Mouse (Mus musculus): ENCODE results near the gene Clmn.

Clmn gene

DNA sequence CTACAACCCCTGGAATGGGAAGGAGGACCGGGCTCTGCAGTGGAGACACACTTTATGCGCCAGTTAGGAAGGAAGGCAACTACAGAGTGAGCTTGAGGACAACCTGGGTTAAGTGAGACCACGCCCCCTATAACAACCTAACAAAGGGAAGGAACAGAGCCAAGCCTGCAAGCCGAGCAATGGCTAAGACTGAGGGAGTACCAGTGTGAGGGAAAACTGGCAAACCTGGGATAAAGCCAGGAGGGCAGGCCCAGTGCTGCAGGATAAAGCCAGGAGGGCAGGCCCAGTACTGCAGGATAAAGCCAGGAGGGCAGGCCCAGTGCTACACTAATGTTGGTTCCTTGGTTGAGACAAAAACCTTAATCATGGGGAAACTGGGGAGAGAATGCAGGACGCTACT lies 145.9 kb downstream of the Clmn start:
- in situ Hi-C loops (cut with MboI, MseI), result no loop called here

DNA sequence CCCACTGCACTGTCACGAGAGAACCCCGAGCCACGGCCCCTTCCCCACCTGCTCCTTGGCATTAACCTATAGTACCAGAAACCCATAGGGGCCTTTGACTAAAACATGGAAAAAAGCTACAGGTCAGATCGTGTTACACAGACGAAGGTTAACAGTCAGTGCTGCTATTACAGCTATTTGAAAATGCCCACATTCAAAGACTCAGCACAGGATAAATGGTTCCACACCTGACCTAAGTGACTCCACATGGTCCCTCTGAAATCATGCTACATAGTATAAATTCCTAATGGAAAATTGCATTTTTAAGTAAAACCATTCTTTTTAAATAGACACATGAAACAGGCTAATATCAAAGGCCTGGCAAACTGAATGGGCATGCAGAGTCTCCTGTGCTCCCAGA lies 148.5 kb downstream of the Clmn start:
- in situ Hi-C loops (cut with MboI, MseI), result no loop called here

DNA sequence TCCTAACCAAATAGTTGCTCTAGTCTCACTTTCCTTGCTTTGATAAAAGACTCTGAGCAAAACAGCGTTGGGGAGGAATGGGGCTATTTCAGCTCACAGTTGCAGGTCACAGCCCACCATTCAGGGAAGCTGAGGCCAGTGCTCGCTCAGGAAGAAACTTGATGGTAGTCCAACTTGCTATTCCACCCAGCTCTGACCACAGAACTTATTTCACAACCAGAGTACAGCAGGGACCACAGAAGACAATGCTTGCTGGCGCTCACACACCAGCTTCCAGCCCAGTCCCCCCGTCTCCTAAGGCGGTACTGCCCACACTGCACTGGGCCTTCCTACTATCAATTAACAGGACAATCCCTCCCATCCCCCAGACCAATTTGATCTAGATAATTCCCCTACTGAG lies 149.4 kb downstream of the Clmn start:
- in situ Hi-C loops (cut with MboI, MseI), result no loop called here

All from T-helper 17 cell (primary cell).